Mouse (Mus musculus) spleen, embryonic (tissue): ENCODE results near the gene Zeb2.

ENCODE experiments used
- CTCF ChIA-PET: fragments of 350-600 bp; sonication (Branson Sonifier 250); formaldehyde crosslinking; loops from one replicate; lab custom pipeline; 2022; lab: Charles Lee

The Zeb2 gene

DNA sequence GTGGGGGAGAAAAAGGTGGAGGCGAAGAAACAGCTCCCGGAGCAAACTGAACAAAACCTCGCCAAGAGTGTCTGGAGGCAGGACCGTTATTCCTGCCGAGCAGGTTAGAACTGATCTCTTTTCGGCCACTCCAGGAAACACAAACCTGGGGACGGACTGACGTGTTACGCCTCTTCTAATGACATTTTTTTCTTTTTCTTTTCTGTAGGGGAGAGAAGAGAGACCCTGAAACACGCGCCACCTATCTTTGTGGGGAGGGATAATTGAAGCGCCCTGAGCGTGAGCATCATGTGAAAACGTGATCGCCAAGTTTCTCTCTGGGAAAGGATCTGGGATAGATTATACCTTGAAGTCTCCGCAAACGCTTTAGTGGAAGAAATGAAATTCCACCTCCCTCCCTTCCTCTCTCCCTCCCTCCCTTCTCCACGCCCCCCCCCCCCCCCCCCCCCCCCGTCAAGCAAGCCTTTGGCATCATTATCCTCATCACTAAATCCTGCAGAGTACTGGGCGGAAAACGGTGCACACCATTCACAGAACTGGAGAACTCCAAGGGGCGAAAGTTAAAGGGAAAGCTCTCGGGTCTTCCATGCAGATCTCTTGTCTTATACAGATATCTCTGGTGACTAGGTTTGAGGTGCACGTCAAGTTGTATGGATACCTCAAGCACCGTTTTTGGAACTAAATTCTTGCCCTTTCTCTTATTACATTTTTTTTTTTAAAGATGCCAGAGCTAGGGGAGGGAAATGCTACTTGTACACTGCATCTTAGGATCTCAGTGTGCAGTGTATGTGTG, 4.1 kb downstream of the Zeb2 start:
- CTCF ChIA-PET, result no interaction called here

DNA sequence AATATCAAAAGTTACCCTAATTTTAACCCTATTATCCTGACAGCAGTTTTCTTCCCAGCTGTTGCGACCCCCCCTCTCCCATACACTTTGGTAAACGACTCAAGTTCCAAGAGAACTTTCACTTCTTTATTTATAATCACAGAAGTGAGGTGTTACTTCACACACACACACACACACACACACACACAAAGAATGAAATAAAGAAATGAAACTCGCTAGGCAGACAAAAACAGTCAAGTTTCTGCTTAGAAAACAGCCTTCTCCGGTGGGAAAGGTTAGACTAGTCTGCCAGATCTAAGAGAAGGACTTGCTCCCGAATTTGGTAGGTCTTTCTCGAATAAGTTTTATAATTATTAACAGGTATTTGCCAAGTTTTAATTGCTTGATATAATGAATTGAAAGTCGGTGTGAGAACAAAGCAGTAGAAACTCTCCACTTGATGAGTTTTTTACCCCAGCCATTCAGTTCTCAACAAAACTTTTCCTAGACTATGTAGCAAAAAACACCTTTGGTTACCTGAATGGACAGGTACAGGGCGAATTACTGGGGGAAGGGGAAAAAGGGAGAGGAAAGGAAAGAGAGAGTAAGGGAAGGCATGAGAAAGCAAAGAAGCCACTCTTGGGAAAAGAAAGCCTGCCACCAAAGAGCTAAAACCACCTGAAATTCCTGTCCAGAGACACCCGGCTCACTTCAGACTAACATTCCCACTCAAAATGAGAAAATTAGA, 5.0 kb downstream of the Zeb2 start:
- CTCF ChIA-PET, result interaction anchor here (0.6 kb wide), 1 partner anchor 499 kb away, joined by 3 read pairs; no protein-coding TSS in a partner anchor

DNA sequence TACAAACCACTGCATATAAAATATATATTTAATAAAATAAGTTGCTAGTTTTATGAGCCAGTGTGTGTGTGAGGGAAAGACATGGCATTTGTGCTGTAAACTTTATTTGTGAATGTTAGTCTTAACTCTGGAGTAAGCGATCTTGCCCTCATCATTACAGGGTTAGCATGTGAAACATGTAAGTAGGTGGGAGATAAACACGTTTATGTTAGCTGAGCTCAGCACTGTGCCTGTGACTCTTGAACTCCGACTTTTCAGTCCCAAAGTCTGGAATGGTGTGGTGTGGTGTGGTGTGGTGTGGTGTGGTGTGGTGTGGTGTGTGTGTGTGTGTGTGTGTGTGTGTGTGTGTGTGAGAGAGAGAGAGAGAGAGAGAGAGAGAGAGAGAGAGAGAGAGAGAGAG, 5.6 kb downstream of the Zeb2 start:
- CTCF ChIA-PET, result interaction anchor here (0.5 to 0.6 kb wide), 2 partner anchors 259 to 499 kb away, joined by 3 to 4 read pairs; no protein-coding TSS in a partner anchor

DNA sequence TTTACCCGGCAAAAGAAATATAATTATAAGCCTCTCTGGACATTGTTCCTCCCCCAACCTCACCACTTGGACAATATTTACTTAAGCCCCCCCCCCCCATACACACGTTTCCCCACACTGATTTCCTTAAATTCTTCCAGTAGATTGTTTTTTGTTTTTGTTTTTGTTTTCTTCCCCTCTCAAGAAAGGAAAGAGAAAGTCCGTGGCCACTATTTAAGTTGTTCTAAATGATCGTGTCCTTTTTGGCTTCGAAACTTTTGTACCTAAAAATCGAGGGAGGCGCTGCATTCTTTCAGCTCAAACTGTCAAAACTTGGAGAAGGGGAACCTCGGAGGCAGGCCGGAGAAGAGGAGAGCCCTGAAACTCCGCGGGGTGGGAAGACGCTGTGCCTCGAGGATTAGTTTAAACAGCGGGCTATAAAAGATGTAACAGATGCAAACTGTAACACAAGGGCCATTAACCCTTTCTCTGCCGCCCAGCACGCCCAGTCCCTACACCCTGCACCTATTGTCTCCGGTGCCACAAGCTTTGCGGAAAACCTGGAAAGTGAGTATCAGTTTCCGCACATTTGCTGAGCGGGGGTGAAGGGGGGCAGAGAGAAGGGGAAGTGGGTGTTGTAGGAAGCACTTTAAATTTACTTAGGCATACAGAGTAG, 6.3 kb downstream of the Zeb2 start:
- CTCF ChIA-PET, result interaction anchor here (0.5 kb wide), 1 partner anchor 259 kb away, joined by 4 read pairs; no protein-coding TSS in a partner anchor

DNA sequence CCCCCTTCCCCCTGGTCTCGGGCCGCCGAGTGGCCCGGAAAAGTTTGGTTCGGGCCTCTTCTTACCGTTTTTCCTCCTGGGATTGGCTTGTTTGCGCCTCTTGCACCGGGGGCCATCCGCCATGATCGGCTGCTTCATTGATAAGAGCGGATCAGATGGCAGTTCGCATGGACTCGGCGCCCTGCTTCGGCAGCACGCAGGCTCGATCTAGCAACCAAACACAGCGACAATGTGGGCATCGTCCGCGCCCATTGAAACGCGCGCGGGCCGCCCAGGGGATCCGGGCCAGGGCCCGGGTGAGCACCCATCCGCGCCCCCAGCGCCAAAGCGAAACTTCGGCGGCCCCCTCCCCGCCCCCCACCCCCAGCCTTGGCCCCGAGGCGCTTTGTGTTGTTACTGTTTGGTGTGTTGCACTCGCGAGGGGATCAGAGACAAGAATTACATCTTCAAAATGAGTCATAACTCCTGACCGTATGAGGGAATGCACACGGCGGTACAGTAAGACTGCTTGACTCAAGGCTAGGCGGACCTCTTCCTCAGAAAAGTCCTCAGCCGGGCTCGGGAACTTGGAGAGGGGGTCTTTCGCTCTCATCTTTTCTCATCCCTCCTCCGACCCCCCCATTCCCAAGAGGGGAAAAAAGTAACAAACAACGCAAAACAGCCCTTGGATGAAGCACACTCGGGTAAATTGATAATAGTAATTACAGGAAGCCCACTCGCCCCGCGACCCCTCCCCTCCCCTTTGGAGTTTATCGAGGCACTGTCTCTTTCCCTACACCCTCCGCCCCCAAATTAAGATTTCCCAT, 7.0 kb downstream of the Zeb2 start:
- CTCF ChIA-PET, result no interaction called here

- CTCF ChIA-PET, result no interaction called here
Observed at GRCm38 (mm10) chr2:45109161-45109950, 7.8 kb downstream of the Zeb2 start.

GRCm38 (mm10) chr2:45108521-45109091, 8.6 kb downstream of the Zeb2 start:
- CTCF ChIA-PET, result no interaction called here

DNA sequence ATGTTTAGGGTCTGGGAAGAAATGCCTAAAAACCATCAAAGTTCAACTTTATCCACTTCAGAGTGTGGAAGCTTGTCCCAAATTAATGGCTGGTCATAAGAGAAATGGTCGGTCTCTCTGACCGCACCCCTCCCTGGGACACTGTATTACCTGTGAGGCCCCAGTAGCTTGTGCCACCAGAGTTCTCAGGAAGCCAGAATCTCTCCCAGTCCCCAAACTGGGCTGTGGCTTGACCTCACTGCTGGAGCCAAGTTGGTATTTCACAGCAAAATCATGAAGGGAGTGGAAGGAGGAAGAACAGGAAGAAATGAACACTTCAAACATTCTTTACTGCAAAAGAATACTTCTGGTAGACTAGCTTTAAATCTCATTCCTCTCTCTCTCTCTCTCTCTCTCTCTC, 9.6 kb downstream of the Zeb2 start:
- CTCF ChIA-PET, result interaction anchor here (0.6 to 0.7 kb wide), 2 partner anchors 70 to 497 kb away, joined by 3 read pairs; no protein-coding TSS in a partner anchor

GRCm38 (mm10) chr2:45105922-45106851, 11.0 kb downstream of the Zeb2 start:
- CTCF ChIA-PET, result interaction anchor here (0.6 kb wide), 1 partner anchor 245 kb away, joined by 6 read pairs; no protein-coding TSS in a partner anchor

GRCm38 (mm10) chr2:45105281-45105721, 11.9 kb downstream of the Zeb2 start:
- CTCF ChIA-PET, result interaction anchor here (0.6 kb wide), 1 partner anchor 246 kb away, joined by 6 read pairs; no protein-coding TSS in a partner anchor

GRCm38 (mm10) chr2:45104511-45105055, 12.6 kb downstream of the Zeb2 start:
- CTCF ChIA-PET, result no interaction called here

DNA sequence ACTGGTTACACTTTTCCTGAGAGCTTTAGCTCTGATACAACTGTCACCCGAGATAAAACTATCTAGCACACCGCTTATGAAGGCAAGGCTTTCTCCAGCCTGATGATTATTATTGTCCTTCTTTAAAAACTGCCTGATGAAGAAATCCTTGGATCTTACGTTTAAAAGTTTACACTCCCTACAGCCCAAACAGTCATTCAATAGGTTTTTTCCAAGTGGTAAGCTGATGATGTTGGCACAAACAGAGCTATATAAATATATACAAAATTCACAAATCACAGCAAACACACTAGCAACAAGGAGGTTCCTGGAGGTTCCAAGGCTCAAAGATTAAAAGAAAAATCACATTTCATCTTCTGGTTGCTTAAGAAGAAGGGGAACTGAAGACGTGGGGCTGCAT, 13.1 kb downstream of the Zeb2 start:
- CTCF ChIA-PET, result interaction anchor here (0.7 kb wide), 1 partner anchor 117 kb away, joined by 3 read pairs; no protein-coding TSS in a partner anchor

GRCm38 (mm10) chr2:45103021-45103983, 13.9 kb downstream of the Zeb2 start:
- CTCF ChIA-PET, result interaction anchor here (0.7 kb wide), 2 partner anchors 23 to 116 kb away, joined by 3 read pairs; no protein-coding TSS in a partner anchor

DNA sequence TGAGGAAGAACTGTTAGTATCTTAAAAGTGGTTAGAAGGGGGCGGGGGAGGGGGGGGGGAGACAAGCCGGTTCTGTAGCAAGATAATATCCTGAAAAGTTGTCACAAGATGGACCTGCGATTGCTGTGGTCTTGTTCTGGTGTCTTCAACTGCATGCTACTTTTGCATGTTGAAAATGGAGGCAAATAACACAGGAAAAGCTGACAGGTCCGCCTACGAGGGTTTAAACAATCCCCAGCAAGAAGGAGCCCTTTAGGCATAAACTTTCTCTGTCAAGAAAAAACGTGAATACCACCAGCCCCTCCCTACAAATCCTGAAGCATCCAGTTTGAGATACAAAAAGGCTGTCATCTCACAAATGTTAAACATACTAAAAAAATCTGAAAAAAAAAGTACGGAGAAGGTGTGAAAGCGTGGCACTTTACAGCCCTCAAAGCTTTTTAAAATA, 15.0 kb downstream of the Zeb2 start:
- CTCF ChIA-PET, result interaction anchor here (0.7 kb wide), 3 partner anchors 24 to 93 kb away, joined by 18 to 30 read pairs (median 20); no protein-coding TSS in a partner anchor

- CTCF ChIA-PET, result interaction anchor here (0.6 to 0.7 kb wide), 2 partner anchors 22 to 25 kb away, joined by 4 to 18 read pairs; no protein-coding TSS in a partner anchor
Observed at GRCm38 (mm10) chr2:45101586-45101985, 15.6 kb downstream of the Zeb2 start.

GRCm38 (mm10) chr2:45101040-45101439, 16.2 kb downstream of the Zeb2 start:
- CTCF ChIA-PET, result interaction anchor here (0.6 kb wide), 1 partner anchor 22 kb away, joined by 4 read pairs; no protein-coding TSS in a partner anchor

GRCm38 (mm10) chr2:45100628-45101027, 16.6 kb downstream of the Zeb2 start:
- CTCF ChIA-PET, result no interaction called here
